Mouse (Mus musculus) monocyte, adult 2 months (primary cell): ENCODE measurements around the gene Inpp5f.
"Not testable (repeated sequence)": the region's sequence is repeated elsewhere in the genome, so short reads cannot be mapped to it uniquely, and the experiment has no call there.

ENCODE experiments used
- DNase-seq, 2 experiments: peaks; one replicate each; pipeline ENCODE4 v3.0.0; 2022; ENCODE audit warnings: low spot score in 2 of 2, low read depth in 1 of 2

Gene Inpp5f

DNA sequence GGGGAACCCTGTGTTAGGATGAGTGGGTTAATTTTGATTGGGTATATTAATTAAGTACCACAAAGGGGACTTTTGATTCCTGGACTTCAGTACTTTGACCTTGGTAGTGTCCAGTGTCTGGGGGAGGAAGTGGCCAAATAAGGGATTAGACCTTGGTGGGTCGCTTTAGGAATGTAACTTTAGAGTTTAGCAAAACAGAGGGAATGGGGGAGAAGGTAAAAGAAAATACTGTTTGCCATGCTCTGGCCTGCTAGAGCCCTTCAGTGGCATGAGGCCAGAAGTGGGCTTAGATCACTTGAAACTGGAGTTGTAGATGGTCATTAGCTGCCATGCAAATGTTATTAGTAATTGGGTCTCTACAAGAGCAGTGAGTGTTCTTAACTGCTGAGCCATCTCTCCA, 45.8 kb downstream of the Inpp5f start:
- no peak for DNase-seq

DNA sequence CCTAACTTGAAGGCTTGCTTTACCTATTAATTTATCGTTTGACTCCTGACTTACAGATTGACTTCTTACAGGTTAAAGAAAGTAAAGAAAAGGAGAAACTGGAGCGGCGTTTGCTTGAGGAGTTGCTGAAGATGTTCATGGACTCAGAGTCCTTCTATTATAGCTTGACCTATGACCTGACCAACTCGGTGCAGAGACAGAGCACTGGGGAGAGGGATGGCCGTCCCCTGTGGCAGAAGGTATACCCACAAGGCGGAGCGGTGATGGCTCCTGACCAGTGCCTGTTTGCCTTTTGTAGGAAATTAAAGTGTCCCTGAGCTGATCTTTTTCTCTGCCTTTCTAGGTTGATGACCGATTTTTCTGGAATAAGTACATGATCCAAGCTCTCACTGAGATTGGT, 52.8 kb downstream of the Inpp5f start:
- no peak for DNase-seq

DNA sequence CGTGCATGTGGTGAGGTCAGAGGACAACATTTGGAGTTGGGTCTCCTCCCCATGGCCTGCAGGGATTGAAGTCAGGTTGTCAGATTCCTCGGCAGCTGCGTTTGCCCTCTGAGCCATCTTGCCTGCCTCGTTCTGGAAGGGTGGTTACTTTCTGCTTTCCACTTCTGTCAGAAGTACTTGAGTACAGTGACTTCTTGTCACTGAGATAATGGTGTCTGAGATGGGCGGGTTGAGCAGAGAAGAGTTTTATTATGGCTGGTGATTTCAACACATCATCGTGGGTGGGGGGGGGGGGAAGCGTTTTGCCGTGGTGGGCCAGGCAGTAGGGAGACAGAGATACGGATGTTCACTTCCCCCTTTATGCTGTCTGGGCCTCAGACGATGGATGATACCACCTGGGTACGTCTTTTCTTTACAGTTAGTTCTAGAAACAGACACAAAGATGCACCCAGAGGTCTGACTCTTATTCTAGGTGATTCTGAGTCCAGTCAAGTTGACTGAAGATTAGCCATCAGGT, 53.8 kb downstream of the Inpp5f start:
- DNase-seq = no peak

DNA sequence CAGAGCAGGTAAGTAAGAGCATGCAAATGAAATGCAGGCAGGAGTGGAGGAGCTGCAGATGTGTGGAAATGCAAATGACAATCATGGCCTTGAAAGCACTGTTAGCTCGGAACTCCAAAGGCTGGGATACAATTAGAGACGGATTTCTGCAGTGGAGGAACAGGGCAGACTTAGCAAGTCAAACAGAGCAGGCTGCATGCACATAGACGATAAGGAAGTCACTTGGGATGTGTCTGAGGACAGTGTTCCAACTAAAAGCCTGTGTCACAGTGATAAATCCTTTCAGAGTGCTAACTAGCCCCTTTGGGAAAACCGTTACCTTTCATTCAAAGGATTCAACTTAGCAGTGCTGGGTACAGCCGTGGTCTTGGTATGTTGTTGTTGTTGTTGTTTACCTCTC, 56.7 kb downstream of the Inpp5f start:
- DNase-seq = no peak

DNA sequence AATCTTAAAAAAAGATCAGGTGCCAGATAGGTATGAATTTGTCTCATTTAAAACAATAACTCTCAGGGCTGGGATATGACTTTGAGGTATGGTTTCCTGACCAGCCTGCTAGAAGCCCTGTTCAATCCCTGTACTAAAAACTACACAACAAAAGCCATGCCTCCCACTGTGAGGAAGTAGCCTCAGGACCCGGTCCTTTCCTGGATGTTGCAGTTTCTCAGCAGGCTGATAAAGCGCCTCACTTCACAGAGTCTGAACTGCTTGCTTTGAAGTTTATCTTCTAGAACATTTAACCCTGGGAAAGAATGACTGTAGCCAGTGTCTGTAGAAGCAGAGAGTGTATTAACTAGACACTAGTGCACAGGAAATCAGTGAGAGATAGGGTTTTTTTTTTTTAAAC, 57.7 kb downstream of the Inpp5f start:
- no peak for DNase-seq

DNA sequence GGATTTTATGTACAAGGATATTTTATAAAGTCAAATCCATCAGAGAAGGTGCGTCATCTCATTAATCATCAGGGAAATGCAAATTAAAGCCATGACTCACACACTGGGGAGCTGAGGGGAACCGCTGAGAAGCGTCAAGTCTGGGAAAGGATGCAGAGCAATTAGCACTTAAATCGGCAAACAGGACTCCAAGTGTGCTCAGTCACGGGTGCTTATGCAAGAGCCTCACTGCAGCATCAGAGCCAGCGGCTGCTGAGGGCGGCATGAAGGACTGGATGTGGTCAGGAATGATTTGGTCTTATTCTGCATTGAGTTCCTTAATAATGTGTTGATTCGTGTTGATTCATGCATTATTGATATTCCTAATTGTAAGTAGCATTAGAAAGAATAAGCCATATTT, 60.8 kb downstream of the Inpp5f start:
- DNase-seq = no peak

DNA sequence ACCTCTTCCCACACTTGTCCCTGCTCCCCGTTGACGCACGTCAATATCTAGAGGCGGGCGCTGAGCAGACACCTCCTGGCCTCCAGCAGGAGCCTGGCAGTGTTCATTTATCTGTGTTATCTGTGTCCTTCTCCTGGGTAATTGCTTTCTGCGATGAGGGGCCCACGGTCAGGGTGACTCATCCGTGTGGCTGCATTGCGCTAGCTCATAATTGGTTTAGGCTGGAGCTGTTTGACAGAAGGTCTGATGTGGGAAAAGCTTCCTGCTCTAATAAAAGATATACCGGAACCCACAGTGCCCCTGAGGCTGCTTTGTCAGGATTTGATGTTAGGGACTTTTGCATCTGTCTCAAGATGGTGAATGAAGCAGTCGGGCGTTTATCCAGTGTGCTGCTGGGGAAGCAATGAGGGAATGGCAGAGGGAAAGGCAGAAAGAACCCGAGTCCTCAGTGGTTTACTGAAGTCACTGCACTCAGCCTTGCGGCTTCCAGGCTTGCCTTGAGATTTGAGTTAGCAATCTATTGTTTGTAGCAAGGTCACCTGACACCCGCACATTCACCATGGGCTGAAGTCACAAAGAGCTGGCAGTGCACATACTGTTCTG, 61.4 kb downstream of the Inpp5f start:
- DNase-seq = no peak

DNA sequence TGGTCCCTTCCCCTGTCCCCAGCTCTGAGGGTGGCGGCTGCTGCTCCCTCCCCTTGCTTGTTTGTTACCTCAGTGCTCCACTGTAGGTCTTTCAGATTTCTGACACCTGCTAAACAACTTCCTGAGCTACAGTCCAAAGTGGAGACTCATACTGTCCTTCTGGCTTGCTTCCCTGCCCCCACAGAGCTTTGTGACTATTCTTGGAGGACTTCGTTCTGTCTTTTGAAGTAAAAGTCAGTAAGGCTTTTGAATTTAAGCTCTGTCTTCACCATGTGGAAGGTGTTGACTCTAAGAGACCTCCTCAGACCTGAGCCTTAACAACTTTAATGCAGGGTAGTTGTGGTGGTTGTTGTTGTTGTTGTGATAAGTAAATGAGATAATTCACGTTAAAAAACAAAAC, 67.4 kb downstream of the Inpp5f start:
- DNase-seq = no peak

DNA sequence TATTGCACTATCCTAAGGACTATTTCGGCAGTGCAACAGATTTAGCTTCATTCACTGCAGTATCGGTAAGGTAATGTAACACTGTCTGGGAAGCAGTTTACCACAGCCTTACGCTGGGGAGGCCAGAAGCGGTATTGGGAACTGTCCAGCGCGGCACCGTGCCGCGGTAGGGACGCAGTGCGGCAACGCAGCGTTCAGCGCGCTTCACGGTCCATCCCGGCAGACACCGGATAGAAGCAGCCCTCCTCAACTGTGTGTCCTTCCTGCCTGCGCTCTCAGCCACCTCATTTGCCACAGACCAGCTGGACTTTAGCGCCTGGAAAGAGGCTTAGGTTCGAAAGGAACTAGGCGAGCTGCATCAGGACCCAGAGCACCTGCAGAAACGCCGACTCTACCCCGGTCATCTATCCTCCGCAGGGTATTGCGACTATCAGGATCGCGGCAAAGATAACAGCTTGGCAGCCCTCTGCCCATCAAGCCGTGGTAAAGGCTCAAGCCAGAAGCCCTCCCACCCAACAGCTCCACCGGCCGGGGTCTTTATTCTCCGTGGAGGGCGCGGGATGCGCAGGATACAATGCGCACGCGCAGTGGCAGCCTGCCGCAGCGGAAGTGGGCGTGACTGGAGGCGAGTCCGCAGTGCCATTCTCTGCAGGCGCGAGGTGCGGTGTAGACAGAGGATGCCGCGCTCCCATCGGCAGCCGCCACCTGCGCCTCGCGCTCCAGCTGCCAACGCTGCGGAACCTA, 76.9 kb downstream of the Inpp5f start:
- peak in 1 of 2 experiments; percentile 37 for DNase-seq

DNA sequence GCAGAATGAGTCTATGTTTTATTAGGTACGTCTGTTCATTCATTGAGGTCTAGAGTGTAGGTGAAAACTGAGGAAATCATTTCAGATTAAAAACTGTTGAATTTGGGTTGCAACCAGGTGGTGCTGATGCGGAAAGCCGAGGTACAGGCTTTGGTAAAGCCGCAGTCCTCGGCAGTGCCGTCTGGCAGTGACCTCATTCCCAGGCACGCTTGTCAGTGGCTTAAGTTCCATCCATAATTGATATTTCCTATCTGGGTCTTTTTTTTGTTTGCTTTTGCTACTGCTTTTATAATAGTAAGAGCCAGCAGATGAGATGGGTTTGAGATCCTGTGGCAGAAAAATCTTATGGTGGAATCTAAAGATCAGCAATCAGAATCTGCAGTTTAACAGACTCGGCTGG, 78.2 kb downstream of the Inpp5f start:
- no peak for DNase-seq

DNA sequence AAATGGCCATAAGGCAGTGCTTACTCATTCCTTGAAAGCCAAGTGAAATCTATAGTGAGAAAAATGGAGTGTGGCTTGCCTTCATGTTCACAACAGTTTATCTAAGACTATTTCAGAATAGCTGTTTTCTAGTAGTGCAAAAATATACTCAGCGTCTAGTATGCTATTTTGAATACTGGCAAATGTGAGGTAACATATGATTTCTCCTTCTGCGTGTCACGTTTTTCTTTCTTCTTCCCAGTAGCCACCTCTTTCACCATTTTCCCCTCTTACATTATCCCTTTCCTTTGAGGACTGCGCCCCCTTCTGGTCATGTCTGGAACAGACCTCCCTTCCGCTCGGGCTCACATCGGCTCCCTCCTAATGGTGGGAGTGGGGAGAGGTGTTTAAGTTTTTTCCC, 78.9 kb downstream of the Inpp5f start:
- peak; percentile 57 to 64 for DNase-seq

DNA sequence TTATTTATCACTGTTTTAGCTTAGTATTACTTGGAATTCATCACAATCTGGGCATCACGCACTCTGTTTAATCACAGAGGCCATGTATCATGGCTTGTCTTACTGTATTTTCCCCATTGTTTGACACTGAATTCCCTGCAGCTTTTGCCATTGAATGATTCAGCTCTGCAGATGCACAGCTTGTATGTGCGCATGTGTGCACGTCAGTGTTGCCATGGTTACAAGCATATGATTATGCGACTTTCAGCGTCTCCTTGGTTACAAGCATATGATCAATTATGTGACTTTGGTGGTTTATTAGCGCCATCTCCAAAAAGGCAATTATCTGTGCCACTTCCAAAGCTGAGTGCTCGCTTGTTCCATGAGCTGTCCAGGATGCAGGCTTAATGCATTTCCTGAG, 79.7 kb downstream of the Inpp5f start:
- DNase-seq = no peak

DNA sequence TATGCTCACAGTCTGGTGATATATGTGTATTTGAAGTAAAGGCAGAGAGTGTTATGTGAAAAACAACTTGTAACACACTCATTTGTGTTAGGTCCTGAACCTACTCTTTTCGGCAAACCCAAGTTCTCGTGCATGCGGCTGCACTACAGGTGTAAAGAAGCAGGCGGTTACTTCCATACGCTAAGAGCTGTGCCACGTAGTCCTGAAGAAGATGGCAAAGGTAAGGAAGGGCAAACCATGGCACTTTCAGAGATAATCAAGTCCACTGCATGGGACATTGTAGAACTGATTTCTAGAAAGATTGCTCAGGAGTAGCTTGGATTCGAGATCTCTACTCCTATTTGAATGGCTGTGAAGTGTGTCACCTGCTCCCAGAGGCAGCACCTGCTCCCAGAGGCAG, 81.0 kb downstream of the Inpp5f start:
- DNase-seq = no peak

DNA sequence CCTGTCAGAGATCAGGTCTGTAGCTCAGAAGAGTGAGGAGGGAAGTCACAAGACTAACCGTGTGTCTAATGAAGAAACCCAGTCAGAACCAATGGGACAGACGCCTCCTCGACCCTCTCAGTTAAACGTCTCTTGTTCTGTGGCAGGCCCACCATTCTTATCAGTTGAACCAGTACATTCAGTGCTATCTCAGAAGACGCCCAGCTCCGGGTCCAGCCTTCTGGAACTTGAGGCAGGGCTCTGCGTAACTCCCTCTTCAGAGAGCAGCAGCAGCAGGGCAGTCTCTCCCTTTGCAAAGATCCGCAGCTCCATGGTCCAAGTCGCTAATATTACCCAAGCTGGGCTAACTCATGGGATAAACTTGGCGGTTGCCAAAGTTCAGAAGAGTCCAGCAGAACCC, 83.7 kb downstream of the Inpp5f start:
- DNase-seq = no peak

DNA sequence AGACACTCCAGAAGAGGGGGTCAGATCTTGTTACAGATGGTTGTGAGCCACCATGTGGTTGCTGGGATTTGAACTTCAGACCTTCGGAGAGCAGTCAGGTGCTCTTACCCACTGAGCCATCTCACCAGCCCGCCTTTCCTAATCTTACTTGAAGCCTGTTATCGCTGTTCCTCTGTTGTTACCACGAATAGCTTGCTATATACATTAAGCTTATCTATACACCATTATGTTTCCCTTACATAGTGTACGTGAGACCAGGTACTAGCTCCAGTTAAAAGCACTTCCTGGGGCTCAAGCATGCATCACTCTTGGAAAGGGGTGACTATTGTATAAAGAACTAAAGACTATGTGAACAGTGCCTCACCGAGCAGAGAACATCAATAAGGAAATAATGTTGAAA, 88.8 kb downstream of the Inpp5f start:
- DNase-seq = not testable (repeated sequence)

DNA sequence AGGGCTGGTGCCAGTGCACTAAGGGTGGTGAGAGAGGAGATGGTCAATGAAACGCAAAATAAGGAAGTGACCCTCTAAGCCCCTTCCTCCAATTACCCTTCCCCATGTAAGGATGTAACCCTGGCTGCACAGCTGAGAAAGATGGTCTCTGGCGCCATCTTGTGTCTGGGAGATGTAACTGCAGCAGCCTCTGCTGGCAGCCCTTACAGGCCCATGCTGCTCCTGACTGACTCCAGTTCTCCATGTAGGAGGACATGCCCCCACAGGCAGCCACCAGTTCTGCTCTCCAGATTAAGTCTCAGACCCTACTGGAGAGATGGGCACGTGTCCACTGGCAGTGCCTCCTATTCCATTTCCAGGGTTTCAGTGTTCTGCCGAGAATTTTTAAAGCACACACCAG, 94.6 kb downstream of the Inpp5f start:
- DNase-seq = peak in 1 of 2 experiments; percentile 36

DNA sequence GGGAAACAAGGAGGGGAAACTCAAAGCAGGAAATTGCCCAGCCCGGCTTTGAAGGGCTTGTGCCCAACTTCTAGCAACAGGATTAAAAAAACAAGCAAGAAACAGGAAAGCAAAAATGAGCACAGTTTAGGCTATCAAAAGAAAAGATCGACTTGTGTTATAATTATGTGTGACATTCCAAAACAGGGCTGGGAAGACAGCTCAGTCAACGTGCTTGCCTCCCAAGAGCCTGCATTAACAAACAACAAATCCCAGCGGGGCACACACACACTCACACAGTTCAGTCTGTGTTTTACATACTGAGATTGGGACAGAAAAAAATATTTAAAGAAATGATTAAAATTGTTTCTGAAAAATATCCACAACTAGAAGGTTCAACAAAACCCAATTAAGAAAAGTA, 106.9 kb downstream of the Inpp5f start:
- no peak for DNase-seq

DNA sequence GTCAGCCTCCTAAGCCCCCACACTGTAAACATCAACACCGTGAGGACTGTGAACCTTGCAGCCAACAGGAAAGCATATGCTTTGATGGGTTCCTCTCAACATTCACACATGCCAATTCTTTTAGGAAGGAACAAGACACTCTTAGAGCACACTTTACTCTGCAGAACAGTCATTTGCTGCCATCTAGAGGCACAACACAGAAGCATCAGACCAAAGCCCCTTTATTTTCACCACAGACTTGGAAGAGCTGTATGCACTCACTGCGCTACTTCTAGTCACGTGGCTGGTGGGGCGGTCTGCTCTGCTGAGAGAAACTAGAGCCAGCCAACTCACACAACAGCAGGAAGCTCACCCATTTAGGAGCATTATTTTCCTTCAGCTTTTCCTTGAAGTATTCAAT, 113.6 kb downstream of the Inpp5f start:
- DNase-seq = no peak

DNA sequence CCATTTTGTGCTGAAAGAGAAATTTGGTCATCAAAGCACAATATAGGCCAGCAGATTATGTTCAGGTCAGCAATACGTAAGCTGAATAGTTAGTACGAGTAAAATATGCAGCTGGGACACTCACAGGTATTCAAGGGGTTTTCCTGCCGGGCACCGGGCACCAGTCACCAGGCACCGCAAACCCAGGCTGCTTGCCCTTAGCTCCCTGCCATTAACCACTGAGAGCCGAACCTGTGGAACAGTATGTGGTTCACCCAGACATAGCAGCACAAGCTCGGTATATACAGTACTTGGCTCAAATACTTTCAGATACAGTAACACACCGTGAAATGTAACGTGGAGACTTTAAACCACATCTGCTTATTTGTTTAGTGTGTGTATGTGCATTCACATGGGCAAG, 114.1 kb downstream of the Inpp5f start:
- no peak for DNase-seq

DNA sequence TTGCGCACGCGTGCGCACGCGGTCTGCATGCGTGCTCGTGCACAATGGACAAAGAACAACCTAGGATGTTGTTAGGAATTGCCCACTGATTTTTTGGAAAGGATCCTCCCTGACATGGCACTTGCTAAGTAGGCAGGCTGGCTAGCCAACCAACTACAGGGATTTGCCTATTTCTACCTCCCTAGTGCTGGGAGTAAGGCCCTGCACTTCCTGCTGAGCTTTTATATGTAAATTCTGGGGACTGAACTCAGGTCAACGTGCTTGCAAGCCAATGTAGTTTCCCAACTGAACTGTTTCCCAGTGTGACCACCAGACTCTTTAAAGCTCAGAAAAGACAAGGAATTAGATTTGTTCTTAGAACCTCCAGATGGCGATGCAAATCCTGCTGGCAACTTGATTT, 115.9 kb downstream of the Inpp5f start:
- DNase-seq = no peak

DNA sequence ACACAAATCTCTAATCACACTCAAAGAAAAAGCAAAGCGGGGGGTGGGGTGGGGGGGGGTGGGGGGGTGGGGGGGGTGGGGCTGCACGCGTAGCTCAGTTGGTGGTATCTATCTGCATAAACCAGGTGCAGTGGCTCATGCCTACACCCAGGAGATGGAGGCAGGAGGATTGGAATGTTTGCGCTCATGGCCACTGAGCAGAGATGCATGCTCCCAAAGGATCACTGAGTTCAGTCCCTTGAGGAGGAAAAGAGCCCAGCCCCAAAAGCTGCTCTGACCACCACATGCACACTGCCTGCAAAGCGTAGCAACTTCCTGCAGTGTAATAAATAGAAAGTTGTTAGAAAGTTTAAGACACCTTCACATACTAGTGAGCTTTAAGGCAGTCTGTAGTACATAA, 116.6 kb downstream of the Inpp5f start:
- no peak for DNase-seq

DNA sequence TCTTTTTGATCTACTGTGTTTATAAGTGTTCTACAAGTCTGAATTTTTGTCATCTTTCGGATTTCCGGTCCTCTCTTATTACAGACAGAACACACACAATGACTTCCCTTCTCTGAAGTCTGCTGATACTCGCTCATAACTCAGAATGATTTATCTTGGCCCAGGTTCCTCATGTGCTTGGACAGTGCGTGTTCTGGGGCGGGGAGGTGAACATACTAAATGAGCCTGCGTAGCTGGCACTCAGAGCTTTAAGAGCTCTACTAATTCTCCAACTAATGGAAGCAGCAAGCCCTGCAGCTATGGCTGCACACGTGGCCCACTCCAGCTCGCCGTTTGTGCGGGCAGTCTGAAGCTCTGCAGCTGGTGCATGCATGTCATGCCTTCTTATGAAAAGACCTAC, 117.6 kb downstream of the Inpp5f start:
- no peak for DNase-seq

DNA sequence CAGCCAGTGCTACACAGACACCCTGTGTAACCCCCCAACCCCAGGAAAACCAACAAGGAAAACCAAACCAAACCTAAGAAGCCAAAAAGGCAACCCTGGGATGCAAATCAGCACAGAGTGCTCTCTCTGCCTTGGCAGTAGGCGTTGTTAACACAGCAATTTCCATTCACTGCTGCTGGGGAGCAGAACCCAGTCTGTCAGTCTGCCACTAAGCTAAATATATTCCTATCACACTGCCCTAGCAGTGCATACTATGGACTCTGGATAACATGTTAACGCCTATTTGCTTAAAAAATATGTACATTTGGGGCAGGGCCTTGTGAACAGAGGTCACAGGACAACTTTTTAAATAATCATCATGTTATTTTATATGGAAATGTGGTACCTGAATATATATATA, 120.5 kb downstream of the Inpp5f start:
- no peak for DNase-seq
